Mouse (Mus musculus) midbrain, postnatal 0 days (tissue): Measurements from ENCODE around the gene Tex44. TPM values are rescaled to one million over a fixed set of nuclear protein-coding genes. Genes with fewer than 3 reads are reported as not detected.

Experiments
- ATAC-seq: fragments of 200-750 bp; cut with Nextera tagmentation; 2 replicates; pipeline ENCODE4 v1.8.0; 2017; ENCODE audit warnings: moderate number of reproducible peaks, mild to moderate bottlenecking, moderate TSS enrichment, moderate library complexity; ENCODE audit not compliant: low FRiP score
- DNase-seq: peaks from one replicate; pipeline ENCODE4 v3.0.0-alpha.2; 2015; ENCODE audit warnings: low spot score
- H3K27ac ChIP-seq: fragments of 300-500 bp; sonication (generic); 2 replicates; pipeline ENCODE4 v1.5.1; 2014; ENCODE audit warnings: low read depth, mild to moderate bottlenecking, low read length, mixed read lengths
- H3K27me3 ChIP-seq: fragments of 300-500 bp; sonication (generic); 2 replicates; pipeline ENCODE4 v1.6.1; 2014; ENCODE audit warnings: low read length, control low read depth, mixed read lengths; ENCODE audit not compliant: insufficient read depth
- H3K36me3 ChIP-seq: fragments of 300-500 bp; sonication (generic); 2 replicates; pipeline ENCODE4 v1.6.1; 2014; ENCODE audit warnings: low read length, control low read depth, mixed read lengths; ENCODE audit not compliant: insufficient read depth
- H3K4me1 ChIP-seq: fragments of 300-500 bp; sonication (generic); 2 replicates; pipeline ENCODE4 v1.6.1; 2014; ENCODE audit warnings: mild to moderate bottlenecking, control low read depth, antibody characterized with exemption, low read length, mixed read lengths; ENCODE audit not compliant: insufficient read depth
- H3K4me2 ChIP-seq: fragments of 300-500 bp; sonication (generic); 2 replicates; pipeline ENCODE4 v1.6.1; 2014; ENCODE audit warnings: low read depth, mild to moderate bottlenecking, low read length, mixed read lengths; ENCODE audit not compliant: poor library complexity, severe bottlenecking
- H3K4me3 ChIP-seq: fragments of 300-500 bp; sonication (generic); 2 replicates; pipeline ENCODE4 v1.5.1; 2014; ENCODE audit warnings: low read depth, mild to moderate bottlenecking, low read length, moderate library complexity
- H3K9ac ChIP-seq: fragments of 300-500 bp; sonication (generic); replicated peaks from 2 replicates; pipeline ENCODE4 v1.6.1; 2014; ENCODE audit warnings: mild to moderate bottlenecking, low read length, moderate library complexity, mixed read lengths; ENCODE audit not compliant: poor library complexity, severe bottlenecking
- H3K9me3 ChIP-seq: fragments of 300-500 bp; sonication (generic); 2 replicates; pipeline ENCODE4 v1.6.1; 2016; ENCODE audit warnings: low read length, control low read depth
- CTCF ChIP-seq: IDR thresholded peaks from 2 replicates; pipeline ENCODE4 v1.5.1; 2016; ENCODE audit warnings: antibody characterized with exemption, mild to moderate bottlenecking
- WGBS: fragments of 180-500 bp; shearing (Covaris S2); extraction: QIAGEN DNeasy Blood & Tissue Kit; methylation state at CpG from one replicate; pipeline ENCODE4 v1.1.7; 2014; 5-methylcytosine and 5-hydroxymethylcytosine counted together
- polyA plus RNA-seq: library from polyadenylated mRNA; unstranded; fragments of >200 nt; fragmentation: Nextera tagmentation; extraction: Ambion mirVana; gene quantifications from 2 replicates; pipeline ENCODE4 v1.2.1, GENCODE M21; 2015
- total RNA-seq: library from RNA; depleted of rRNA; stranded (reverse); fragments of >200 nt; gene quantifications from 2 replicates; pipeline ENCODE4 v1.2.3, GENCODE M21; 2014

Gene Tex44
- total and polyA plus RNA-seq, 2 experiments from 2014 or later = not detected

DNA sequence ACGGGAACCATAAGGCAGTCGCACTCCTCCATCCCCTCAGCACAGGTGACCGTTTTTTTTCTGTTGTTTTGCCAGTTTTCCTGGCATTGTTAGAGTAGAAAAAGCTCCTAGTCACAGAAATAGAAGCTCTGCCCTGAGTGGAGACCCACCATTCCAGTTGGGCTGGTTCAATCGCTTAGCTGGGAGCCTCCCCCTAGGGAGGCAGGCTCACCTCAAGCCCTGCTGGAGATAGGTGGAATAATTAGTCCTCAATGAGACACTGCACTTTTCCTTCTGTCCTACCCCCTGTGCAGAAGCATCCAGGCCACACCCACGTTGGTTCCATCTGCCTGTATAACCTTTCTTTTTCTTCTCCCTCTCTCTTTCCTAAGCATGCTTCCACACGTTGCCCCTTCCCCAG, 23.8 kb downstream of the Tex44 start:
- Histone ChIP-seq H3K36me3 (no peaks in the 10 kb centered on the region), H3K9me3 (no peaks in the 10 kb centered on the region), H3K27ac (no peak overlapping the region), H3K27me3 (no peaks in the 10 kb centered on the region), H3K4me1 (no peaks in the 10 kb centered on the region), H3K4me3 (no peak overlapping the region), H3K4me2 (no peak overlapping the region), H3K9ac (no peak overlapping the region)
- ATAC-seq (no peak), DNase-seq (no peak)
- WGBS = 55% methylated on average over 6 of the region's 6 CpGs
- no peak for TF ChIP-seq CTCF

DNA sequence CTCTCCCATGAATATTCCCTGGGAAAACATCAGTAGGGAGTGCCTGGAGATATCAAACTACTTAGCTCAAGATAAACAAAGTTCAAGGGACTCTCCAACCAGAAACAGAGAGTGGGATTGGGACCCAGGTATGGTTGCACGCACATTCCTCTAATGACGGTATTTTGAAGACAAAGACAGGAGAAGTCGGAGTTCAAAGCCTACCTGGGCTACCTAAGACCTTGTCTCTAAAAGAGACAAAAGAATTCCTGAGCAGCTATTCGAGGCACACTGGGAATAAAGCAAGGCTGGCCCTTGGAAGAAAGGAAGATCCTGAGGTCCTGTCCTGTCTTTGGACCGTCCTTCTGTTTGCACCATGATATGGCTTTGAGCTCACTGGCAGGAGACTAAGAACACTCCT, 26.6 kb downstream of the Tex44 start:
- Histone ChIP-seq H3K9me3 (no peaks in the 10 kb centered on the region), H3K4me1 (no peaks in the 10 kb centered on the region), H3K27me3 (no peaks in the 10 kb centered on the region), H3K9ac (no peak overlapping the region), H3K4me2 (no peak overlapping the region), H3K27ac (no peak overlapping the region), H3K36me3 (no peaks in the 10 kb centered on the region), H3K4me3 (no peak overlapping the region)
- 75% methylated on average over 5 of the region's 5 CpGs for WGBS
- no peak for ATAC-seq
- TF ChIP-seq CTCF = no peak
- no peak for DNase-seq

DNA sequence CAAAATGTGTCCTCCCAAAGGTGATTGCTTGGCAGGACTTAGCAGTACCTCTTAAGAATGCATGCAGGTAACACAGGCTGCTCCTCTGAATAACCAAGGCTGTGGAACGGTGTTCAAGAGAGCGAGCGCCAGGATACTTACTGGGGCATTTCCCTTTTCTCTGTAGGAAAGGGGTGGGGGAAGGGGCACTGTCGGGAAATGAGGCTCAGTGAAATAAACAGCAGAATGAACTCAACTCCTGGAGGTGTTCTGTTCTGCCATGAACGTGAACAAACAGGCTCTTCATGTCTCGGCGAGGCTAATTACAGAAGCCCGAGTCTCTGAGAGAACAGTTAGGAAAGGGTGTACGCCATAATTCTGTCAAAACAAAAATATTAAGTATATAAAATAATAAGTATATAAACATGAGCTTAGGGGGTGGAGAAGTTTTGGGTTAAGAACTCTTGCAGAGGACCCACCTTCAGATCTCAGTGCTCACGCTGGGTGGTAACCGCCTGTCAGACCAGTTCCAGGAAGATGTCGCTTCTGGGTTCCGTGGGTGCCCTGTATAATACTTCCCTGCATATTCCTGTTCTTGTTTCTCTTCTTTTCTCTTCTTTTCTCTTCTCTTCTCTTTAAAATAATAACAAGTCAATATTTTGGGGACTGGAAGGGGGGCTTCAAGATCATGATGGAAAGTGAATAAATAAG, 30.9 kb downstream of the Tex44 start:
- no peak overlapping the region for H3K4me2 ChIP-seq
- no peaks in the 10 kb centered on the region for H3K9me3 ChIP-seq
- no peak overlapping the region for H3K4me3 ChIP-seq
- H3K4me1 ChIP-seq = no peaks in the 10 kb centered on the region
- H3K27me3 ChIP-seq = no peaks in the 10 kb centered on the region
- no peak for TF ChIP-seq CTCF
- H3K9ac ChIP-seq = no peak overlapping the region
- ATAC-seq = no peak
- H3K27ac ChIP-seq = no peak overlapping the region
- WGBS = 66% methylated on average over 13 of the region's 13 CpGs
- no peak for DNase-seq
- H3K36me3 ChIP-seq = no peaks in the 10 kb centered on the region

DNA sequence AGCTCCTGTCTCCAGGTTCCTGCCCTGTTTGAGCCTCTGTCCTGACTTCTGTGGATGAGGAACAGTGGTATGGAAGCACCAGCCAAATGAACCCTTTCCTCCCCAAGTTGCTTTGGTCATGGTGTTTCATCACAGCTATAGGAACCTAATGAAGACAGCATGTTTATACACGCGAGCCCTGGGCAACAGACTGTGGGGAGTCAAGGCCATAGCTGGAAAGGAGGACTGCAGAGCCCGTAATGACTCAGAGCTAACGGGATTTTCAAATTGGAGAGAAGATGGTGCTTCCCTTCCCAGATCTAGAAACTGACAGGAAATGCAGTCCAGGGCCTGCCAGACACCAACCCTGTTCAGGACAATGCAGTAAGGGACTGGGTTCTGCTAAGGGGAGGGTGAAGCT, 33.2 kb downstream of the Tex44 start:
- no peak overlapping the region for H3K27ac ChIP-seq
- no peak for TF ChIP-seq CTCF
- H3K4me2 ChIP-seq = no peak overlapping the region
- no peak overlapping the region for H3K4me3 ChIP-seq
- no peaks in the 10 kb centered on the region for H3K9me3 ChIP-seq
- WGBS = 83% methylated on average over 4 of the region's 4 CpGs
- DNase-seq = no peak
- no peaks in the 10 kb centered on the region for H3K27me3 ChIP-seq
- no peak overlapping the region for H3K9ac ChIP-seq
- no peaks in the 10 kb centered on the region for H3K36me3 ChIP-seq
- ATAC-seq = no peak
- H3K4me1 ChIP-seq = no peaks in the 10 kb centered on the region

DNA sequence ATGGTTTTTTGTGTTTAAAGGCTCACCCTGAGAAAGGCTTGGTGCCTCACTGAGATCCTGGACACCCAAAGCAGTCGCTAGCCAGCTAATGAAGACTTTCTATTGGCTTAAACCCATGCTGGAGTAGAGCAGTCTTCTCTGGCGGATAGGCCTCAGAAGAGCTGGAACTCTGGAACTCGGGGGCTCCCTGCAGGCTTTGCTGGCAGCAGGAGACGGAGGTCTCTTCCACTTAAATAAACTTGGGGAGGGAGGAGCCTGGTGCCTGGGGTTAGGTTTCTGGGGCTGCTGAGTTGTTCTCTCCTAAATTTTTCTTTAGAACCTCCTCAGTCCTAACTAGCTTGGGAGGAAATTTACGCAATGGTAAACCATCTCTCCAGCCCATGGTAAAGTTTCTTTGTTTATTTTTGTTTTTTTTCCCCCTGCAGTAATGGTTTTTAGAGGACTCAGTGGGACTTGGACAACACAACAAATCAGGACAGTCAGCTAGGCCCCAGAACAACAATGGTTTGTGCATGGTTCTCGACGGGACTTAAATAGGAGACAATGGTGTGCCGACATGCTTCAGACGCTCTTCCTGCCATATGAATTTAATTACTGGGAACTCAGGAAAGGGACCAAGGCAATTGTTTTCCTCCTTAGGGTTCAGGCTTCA, 38.2 kb downstream of the Tex44 start:
- Histone ChIP-seq H3K27me3 (no peaks in the 10 kb centered on the region), H3K4me3 (no peak overlapping the region), H3K4me2 (no peak overlapping the region), H3K36me3 (no peaks in the 10 kb centered on the region), H3K9ac (no peak overlapping the region), H3K9me3 (no peaks in the 10 kb centered on the region), H3K27ac (peak overlapping the region; percentile 57; the same call in 1 of the 2 replicates), H3K4me1 (no peaks in the 10 kb centered on the region)
- no peak for TF ChIP-seq CTCF
- ATAC-seq (no peak), DNase-seq (no peak)
- WGBS = 31% methylated on average over 9 of the region's 9 CpGs

DNA sequence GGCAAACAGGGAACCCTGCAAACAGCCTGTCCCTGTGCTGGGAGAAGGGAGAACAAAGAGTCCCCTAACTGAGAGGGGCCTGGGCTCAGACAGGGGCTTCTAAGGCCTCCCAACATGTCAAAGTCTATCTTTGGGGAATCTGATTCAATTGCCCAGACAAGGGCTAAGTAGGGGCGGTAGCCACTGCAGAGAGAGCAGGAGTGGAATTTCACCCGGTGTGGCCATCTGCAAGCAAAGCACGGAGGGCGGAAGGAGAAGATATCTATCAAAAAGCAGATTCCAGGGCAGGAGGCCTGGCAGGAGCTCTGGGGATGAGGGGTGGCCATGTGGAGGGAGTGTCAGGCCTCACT, 38.7 kb downstream of the Tex44 start:
- ATAC-seq (no peak), DNase-seq (no peak)
- Histone ChIP-seq H3K36me3 (no peaks in the 10 kb centered on the region), H3K4me2 (no peak overlapping the region), H3K4me1 (no peaks in the 10 kb centered on the region), H3K9me3 (no peaks in the 10 kb centered on the region), H3K27me3 (no peaks in the 10 kb centered on the region), H3K4me3 (no peak overlapping the region), H3K27ac (peak overlapping the region; percentile 57), H3K9ac (no peak overlapping the region)
- TF ChIP-seq CTCF = no peak
- 51% methylated on average over 4 of the region's 4 CpGs for WGBS
